Mouse (Mus musculus) heart, postnatal 25 days (tissue): ENCODE measurements around the gene Scgb2b21. TPM values are rescaled to one million over a fixed set of nuclear protein-coding genes. Genes with fewer than 3 reads are reported as not detected.
"Not testable (repeated sequence)": the region's sequence is repeated elsewhere in the genome, so short reads cannot be mapped to it uniquely, and the experiment has no call there.

Source experiments
- DNase-seq: peaks from one replicate; pipeline ENCODE4 v3.0.0; 2022; ENCODE audit warnings: low spot score
- intact Hi-C: fragments of 180-260 bp; cut with DNase I; formaldehyde crosslinking; loops from one replicate; pipeline ENCODE4 v1.15.1; 2025
- total RNA-seq, 2 experiments: library from RNA; stranded (reverse); gene quantifications; 2 replicates each; pipeline ENCODE4 v1.2.3; 2021

The Scgb2b21 gene
- total RNA-seq, result not detected

DNA sequence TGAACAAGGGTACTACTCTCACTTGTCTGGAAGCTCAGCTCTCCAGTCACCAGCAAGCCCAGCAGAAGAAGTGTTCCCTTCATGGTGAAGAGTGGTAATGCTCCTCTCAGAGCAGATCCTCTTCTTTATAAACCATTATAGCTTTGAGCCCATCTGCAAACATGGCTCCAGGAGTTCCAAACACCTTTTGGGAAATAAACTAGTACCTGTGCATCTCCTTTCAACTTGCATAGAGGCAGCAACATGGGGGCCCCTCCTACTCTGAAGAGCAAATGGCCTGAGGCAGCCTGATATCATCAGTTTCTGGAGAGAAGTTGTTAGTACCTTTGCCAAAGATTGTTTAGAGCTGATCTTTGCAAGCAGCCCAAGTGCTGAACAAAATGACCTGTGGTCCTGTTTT, at the start of gene Scgb2b21:
Gene Scgb2b21, minus strand, starts transcription at position 101 of the 400 bp plus-strand sequence.
- intact Hi-C loops, result no loop called here
- DNase-seq, result no peak

DNA sequence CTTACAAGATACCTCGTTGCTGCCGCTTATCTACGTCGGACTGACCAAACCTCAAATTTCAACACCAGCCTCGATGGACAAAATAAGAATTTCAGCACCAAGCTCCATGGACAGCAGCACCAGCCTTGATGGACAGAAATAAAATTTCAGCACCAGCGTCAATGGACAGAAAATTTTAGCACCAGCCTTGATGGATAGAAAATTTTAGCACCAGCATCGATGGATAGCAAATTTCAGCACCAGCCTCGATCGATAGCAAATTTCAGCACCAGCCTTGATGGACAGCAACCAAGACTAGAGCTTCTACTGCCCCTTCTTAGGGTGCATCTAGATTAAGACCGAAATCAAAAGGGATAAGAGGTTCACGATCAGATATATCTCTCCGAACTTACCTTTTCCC, 23.2 kb upstream of the Scgb2b21 start:
- DNase-seq, intact Hi-C loops: not testable (repeated sequence)

Other genes starting within 250 kb of the Scgb2b21 start
- gene Scgb2b19, start 240.1 kb downstream of the Scgb2b21 start, total RNA-seq, result not detected
- not detected for gene Scgb1b19, start 233.2 kb downstream of the Scgb2b21 start, total RNA-seq
- gene Scgb2b20, start 154.1 kb downstream of the Scgb2b21 start, total RNA-seq, result not detected
- not detected for gene Scgb1b20, start 147.2 kb downstream of the Scgb2b21 start, total RNA-seq
- not detected for gene Scgb2b24, start 218.9 kb upstream of the Scgb2b21 start, total RNA-seq
- not detected for gene Scgb1b24, start 223.3 kb upstream of the Scgb2b21 start, total RNA-seq